Mouse (Mus musculus) layer of hippocampus, postnatal 14 days (tissue): Measurements from ENCODE around the gene BC048679. TPM values are rescaled to one million over a fixed set of nuclear protein-coding genes. Genes with fewer than 3 reads are reported as not detected.
"Not testable (repeated sequence)": the region's sequence is repeated elsewhere in the genome, so short reads cannot be mapped to it uniquely, and the experiment has no call there.

Experiments
- DNase-seq, 2 experiments: peaks; one replicate each; pipeline ENCODE4 v3.0.0; 2021 to 2022; ENCODE audit warnings: low spot score in 2 of 2, mixed read lengths in 1 of 2
- total RNA-seq, 2 experiments: library from RNA; stranded (reverse); gene quantifications; 2 replicates each; pipeline ENCODE4 v1.2.3; 2021

BC048679 gene
- total RNA-seq, 2 experiments from 2014 or later: not detected

DNA sequence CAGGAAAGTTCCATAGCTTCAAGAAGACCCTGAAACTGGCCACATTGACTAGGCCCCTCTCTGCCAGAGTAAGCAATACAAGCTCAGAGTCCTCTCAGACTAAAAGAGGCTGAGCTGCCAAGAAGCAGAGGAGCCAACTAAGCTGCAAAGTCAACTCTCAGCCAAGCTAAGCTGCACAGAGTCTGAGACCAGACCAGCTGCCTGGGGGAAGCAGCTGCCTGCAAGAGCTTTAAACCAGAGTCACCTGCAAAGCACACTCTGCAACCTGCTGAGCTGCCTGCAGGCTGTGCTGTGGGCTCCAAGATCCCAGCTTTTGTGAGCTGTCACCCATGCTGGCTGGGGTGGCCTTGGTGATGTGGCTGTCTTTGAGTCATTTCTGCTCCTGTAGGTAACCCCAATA lies 19.8 kb downstream of the BC048679 start:
- DNase-seq: not testable (repeated sequence)

GRCm38 (mm10) chr7:81476833-81477232 lies 21.2 kb downstream of the BC048679 start:
- DNase-seq: no peak

- no peak for DNase-seq
Observed at GRCm38 (mm10) chr7:81475221-81475620, 22.9 kb downstream of the BC048679 start.

DNA sequence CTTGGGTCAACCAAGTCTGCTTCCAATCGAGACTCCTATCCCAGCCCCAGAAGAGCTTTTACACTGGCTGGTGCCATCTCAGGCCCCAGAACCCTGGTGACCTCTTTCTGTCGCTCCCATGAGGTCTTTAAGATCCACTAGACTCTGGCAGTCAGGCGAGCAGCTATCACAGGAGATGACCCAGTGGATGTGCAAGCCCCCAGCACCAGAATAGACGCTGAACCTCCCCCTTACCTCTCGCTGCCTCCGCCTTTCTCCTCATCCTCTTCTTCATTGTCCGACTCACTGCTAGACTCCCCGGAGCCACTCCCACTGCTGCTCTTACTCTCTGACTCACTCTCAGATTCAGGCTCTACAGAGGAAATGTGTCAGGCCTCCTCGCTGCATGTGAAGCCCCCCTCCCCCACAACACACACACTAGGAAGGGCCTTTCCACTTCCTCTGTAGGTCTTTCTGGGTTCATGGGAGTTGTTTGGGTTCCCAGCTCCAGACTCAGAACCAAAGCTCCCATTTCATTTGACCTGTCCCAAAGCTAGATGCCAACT lies 33.1 kb downstream of the BC048679 start:
- DNase-seq: no peak

GRCm38 (mm10) chr7:81464116-81464515 lies 34.0 kb downstream of the BC048679 start:
- no peak for DNase-seq

- DNase-seq: no peak
Observed at GRCm38 (mm10) chr7:81462815-81463214, 35.3 kb downstream of the BC048679 start.

DNA sequence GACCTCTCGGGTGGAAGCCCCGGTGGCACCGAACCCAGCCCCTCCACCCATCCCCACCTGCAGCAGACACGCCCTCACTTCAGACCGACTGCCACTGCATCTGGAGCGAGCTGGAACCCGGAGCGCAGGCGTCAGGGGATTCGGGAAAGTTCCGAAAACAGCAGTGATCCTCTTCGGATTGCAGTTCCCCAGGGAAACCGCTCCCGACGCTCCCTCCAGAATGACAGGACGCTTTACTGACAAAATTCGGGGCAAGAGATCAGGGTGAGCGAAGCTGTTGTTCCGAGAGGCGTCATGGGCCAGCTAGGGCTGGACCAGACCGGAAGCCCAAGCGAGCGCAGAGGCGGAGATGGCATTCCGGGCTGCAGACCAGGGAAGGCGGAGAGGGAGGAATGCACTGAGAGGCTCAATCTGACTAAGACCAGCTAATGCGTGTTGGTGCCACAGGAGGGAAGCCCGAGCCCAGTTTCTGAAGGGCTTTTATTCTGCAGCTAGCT lies 42.9 kb downstream of the BC048679 start, which contains the start of gene Cpeb1:
TSS of gene Cpeb1 (minus strand) at position 311 of the 497 bp plus-strand sequence.
- DNase-seq: peak; percentile 65 to 72

DNA sequence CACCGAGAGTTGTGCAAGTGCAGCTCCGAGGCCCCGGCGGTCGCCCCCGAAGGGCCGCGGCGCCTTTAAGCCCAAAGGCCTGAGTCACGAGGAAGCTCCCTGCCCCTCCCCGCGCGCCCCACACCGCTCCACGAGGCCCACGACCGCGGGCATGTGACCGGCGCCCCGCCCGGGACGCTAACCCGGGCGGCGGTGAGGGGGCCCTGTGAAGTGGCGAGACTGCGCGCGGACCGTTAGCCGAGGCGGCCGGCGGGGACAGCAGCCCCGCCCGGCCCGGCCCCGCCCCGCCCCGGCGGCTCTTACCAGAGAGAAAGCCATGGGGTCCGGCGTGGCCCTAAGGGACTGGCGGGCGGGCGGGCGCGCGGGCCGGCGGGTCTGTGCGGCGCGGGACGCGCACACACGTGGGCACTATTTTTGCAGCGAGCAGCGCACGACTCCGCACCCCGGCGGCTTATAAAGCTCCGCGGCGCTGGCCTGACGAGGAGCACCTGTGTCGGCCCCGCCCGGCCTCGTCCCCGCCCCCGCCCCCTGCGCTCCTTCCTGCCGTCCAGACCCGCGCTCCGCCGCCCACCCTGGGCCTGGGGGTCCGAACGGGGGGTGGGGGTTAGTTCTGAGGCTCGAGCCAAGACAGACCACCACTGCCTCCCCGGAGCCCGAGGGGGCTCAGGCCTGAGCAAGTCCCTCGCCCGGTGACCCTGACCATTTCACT lies 43.6 kb downstream of the BC048679 start:
- DNase-seq: peak in 1 of 2 experiments; percentile 47

DNA sequence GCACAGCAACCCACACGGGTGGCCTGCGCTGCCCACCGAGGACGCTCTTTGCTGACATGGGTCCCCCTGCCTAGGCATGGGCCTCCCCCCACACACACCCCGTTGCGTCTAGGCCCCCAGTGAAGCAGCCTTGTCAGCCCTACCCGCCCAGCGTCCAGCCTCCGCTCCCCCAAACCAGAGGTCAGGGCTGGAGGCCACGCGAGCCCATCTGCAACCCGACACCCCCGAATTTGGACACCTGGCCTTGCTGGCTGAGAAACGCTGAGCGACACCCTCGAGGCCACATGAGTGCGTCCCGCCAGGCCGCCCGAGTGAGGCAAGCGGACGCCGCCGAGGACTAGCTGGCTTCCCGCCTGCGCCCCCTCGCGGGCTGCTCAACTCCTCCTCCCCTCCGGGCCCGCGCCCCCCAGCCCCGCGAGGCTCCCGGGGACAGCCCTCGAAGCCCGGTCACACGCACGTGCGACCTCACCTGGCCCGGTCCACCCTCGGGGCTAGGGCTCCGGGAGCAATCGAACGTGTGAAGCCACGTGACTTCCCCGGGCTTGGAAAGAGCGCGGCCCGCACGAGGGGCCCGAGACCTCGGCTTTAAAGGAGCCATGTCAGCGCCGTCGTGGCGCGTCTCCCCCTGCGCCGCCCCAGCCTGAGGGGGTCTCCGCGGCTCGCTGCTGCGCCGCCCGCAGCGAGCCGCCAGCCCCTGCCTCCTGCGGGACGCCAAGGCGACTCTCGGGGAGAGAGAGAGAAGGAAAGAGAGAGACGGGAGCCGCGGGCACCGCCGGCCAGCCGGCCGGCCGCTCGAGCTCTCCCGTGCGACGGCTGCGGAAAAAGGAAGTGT lies 44.4 kb downstream of the BC048679 start:
- peak in 1 of 2 experiments; percentile 59 for DNase-seq

- DNase-seq: peak; percentile 44 to 47
Observed at GRCm38 (mm10) chr7:81452971-81453441, 45.1 kb downstream of the BC048679 start.

Other genes starting within 250 kb of the BC048679 start
- gene Rps17, start 153.0 kb downstream of the BC048679 start, total RNA-seq: 100 to 1,000 TPM; 554 to 595 TPM
- gene Cpeb1, start 42.8 kb downstream of the BC048679 start, total RNA-seq: 10 to 100 TPM; 66.2 to 72.0 TPM
- gene Ap3b2, start 4.4 kb downstream of the BC048679 start, total RNA-seq: 100 to 1,000 TPM; 151 to 159 TPM
- under 1 TPM; 0.10 to 0.32 TPM for gene Fsd2, start 68.7 kb upstream of the BC048679 start, total RNA-seq
- 10 to 100 TPM; 16.0 to 19.7 TPM for gene Whamm, start 73.0 kb upstream of the BC048679 start, total RNA-seq
- gene Homer2, start 209.2 kb upstream of the BC048679 start, total RNA-seq: 100 to 1,000 TPM in 1 of 2 experiments, 10 to 100 TPM in 1; 96.9 to 104 TPM